Mouse (Mus musculus) liver, embryonic 13.5 days (tissue): ENCODE results near the gene 4930442H23Rik. TPM values are rescaled to one million over a fixed set of nuclear protein-coding genes. Genes with fewer than 3 reads are reported as not detected.
"Not testable (repeated sequence)": the region's sequence is repeated elsewhere in the genome, so short reads cannot be mapped to it uniquely, and the experiment has no call there.

Experiments
- ATAC-seq: fragments of 200-750 bp; cut with Nextera tagmentation; 2 replicates; pipeline ENCODE4 v1.8.0; 2017; ENCODE audit warnings: low read depth, mild to moderate bottlenecking, moderate number of reproducible peaks, moderate library complexity
- DNase-seq: peaks from one replicate; pipeline ENCODE4 v3.0.0; 2022
- H3K27ac ChIP-seq: fragments of 300-500 bp; sonication (generic); 2 replicates; pipeline ENCODE4 v1.5.1; 2015; ENCODE audit warnings: moderate library complexity, mild to moderate bottlenecking, inconsistent platforms
- H3K27me3 ChIP-seq: fragments of 300-500 bp; sonication (generic); 2 replicates; pipeline ENCODE4 v1.6.1; 2015; ENCODE audit warnings: mild to moderate bottlenecking, inconsistent platforms
- H3K36me3 ChIP-seq: fragments of 300-500 bp; sonication (generic); 2 replicates; pipeline ENCODE4 v1.6.1; 2015; ENCODE audit warnings: mild to moderate bottlenecking, inconsistent platforms
- H3K4me1 ChIP-seq: fragments of 300-500 bp; sonication (generic); replicated peaks from 2 replicates; pipeline ENCODE4 v1.6.1; 2015; ENCODE audit warnings: inconsistent platforms
- H3K4me2 ChIP-seq: fragments of 300-500 bp; sonication (generic); 2 replicates; pipeline ENCODE4 v1.6.1; 2015; ENCODE audit warnings: inconsistent platforms, mild to moderate bottlenecking, moderate library complexity
- H3K4me3 ChIP-seq: fragments of 300-500 bp; sonication (generic); replicated peaks from 2 replicates; pipeline ENCODE4 v1.5.1; 2015; ENCODE audit warnings: mild to moderate bottlenecking, inconsistent platforms
- H3K9ac ChIP-seq: fragments of 300-500 bp; sonication (generic); 2 replicates; pipeline ENCODE4 v1.6.1; 2015; ENCODE audit warnings: mild to moderate bottlenecking, inconsistent platforms
- H3K9me3 ChIP-seq: fragments of 300-500 bp; sonication (generic); replicated peaks from 2 replicates; pipeline ENCODE4 v1.6.1; 2016; ENCODE audit warnings: inconsistent platforms
- WGBS: fragments of 180-500 bp; shearing (Covaris S2); methylation state at CpG from one replicate; pipeline ENCODE4 v1.1.7; 2015; ENCODE audit not compliant: insufficient replicate concordance; 5-methylcytosine and 5-hydroxymethylcytosine counted together
- polyA plus RNA-seq: library from polyadenylated mRNA; unstranded; fragments of >200 nt; fragmentation: Nextera tagmentation; extraction: Ambion mirVana; gene quantifications from 2 replicates; pipeline ENCODE4 v1.2.1, GENCODE M21; 2015

The 4930442H23Rik gene
- polyA plus RNA-seq, 1 experiment from 2014 or later, result not detected

DNA sequence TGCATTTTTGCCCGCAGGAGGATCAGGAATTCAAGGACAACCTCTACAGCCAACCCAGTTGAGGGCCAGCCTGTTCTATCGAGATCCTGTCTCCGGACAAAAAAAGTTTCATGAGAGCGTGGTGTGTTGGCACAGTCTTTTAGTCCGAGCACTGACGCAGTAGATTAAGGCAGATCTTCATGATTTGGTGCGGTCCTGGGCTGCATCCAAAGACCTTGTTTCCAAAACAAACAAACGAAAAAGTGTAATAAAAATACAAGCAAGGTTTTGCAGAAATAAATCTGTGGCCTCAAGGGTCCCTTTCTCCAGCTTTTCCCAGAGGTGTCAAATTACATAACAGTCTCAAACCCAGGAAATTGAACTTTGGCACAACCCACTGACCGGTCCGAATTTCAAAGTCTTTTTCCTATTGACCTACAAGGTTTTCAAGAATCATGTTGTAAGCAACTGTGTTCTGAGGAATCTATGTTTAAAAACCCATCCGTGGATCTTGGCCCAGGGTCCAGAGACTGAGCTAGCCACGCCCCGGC is 7.6 kb downstream of the 4930442H23Rik start:
- Histone ChIP-seq H3K9me3 (no peaks in the 10 kb centered on the region), H3K4me3 (peak overlapping the region; percentile 98), H3K27me3 (no peaks in the 10 kb centered on the region), H3K4me1 (peaks cover 75% of the 10 kb centered on the region), H3K4me2 (peak overlapping the region; percentile 68), H3K9ac (peak overlapping the region; percentile 100), H3K27ac (peak overlapping the region; percentile 83), H3K36me3 (peaks cover 41% of the 10 kb centered on the region)
- WGBS, result 12% methylated on average over 13 of the region's 13 CpGs
- no peak for DNase-seq
- no peak for ATAC-seq

DNA sequence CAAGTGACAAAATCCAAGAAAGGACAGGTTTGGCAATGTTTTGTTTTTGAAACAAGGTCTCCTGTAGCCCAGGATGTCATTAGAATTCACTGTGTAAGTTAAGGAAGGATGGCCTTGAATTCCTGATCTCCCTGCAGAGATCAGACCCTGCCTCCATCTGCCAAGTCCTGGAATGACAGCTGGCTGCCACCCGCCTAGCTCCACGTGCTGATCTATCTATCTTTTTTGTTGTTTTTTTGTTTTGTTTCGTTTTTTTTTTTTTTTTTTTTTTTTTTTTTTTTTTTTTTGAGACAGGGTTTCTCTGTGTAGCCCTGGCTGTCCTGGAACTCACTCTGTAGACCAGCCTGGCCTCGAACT is 8.3 kb downstream of the 4930442H23Rik start:
- H3K9ac ChIP-seq, result peak overlapping the region; percentile 100
- not testable (repeated sequence) for H3K9me3 ChIP-seq, DNase-seq, H3K27me3 ChIP-seq, ATAC-seq
- H3K36me3 ChIP-seq, result peaks cover 34% of the 10 kb centered on the region
- WGBS, result 14% methylated on average over 4 of the region's 4 CpGs
- H3K27ac ChIP-seq, result peak overlapping the region; percentile 83
- H3K4me2 ChIP-seq, result peak overlapping the region; percentile 68
- H3K4me3 ChIP-seq, result peak overlapping the region; percentile 17
- H3K4me1 ChIP-seq, result peaks cover 70% of the 10 kb centered on the region

DNA sequence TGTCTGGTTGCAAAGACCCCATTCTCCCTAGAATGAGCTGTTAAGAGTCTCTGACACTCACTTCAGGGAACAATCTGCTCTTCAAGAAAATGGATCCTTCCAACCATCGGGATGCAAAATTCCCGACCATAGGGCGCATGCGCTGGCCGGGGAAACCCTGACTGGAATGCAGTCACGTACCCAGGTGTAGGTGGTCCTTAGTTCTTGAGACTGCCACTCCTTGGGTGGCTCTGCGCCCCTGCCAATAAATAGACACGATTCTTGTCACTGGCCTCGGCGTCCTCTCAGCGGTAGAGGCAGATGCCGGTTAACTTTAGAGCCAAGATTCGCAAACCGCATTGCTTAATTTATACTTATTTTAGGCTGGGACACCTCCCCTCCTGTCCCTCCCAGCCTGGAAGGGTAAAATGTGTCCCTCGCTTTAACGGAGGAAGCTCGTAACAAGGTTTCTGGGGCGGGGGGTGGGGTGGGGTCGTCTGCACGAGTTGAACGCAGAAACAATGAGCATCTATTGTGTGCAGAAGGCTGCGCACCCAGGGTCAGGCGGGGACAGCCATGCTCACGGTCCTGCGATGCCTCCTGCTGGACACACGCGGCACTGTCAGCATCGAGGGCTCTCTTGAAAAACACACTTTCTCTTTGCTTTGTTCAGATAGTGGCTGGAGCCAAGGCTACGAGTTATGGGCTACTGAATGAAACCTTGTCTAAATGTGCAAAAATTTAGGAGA is 8.9 kb downstream of the 4930442H23Rik start:
- 10% methylated on average over 29 of the region's 29 CpGs for WGBS
- H3K4me1 ChIP-seq, result peaks cover 66% of the 10 kb centered on the region

DNA sequence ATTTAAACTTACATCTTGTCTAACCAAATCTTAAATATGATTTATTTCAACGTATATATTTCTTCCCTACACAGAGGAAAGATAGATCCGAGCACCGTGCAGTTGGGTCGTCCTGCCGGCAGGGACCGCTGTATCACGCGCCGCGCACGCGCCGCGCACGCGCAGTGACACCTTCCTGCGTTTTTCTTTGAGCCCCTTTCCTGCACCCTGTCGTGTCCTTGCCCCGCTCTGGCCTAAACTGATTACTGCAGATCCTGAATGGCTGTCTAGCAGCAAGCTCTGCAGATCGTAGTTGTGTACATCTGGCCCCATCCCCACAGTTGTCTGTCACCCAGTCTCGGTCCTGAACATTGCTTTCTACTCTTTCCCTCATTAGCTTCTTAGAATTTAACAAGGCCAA is 10.5 kb downstream of the 4930442H23Rik start:
- H3K4me1 ChIP-seq, result peaks cover 59% of the 10 kb centered on the region
- peak; percentile 73 for DNase-seq

More for the DNA sequence above, 8.9 kb downstream of the 4930442H23Rik start:
- ATAC-seq, result peak; percentile 25
- Histone ChIP-seq H3K27me3 (no peaks in the 10 kb centered on the region), H3K4me2 (peak overlapping the region; percentile 68), H3K9me3 (no peaks in the 10 kb centered on the region), H3K4me3 (peak overlapping the region; percentile 17), H3K27ac (peak overlapping the region; percentile 83), H3K9ac (peak overlapping the region; percentile 100), H3K36me3 (peaks cover 29% of the 10 kb centered on the region)
- DNase-seq, result peak; percentile 77

DNA sequence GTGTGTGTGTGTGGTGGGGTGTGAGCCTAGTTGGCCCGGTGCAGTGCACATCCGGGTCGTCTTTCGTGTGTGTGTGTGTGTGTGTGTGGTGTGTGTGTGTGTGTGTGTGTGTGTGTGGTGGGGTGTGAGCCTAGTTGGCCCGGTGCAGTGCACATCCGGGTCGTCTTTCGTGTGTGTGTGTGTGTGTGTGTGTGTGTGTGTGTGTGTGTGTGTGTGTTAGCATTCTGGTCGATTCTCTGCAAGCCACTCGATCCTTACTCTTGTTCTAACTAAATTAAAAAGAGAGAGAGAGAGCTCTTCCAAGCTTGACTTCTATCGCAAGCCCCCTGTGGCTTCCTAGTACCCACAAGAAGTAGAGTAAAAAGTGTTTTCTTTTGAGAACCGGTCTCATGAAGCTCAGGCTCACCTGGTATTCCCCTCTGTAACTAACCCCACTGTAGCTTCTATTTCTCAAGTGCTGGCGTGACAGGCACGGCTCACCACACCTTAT is 14.2 kb downstream of the 4930442H23Rik start:
- H3K4me3 ChIP-seq, result peak overlapping the region; percentile 99
- H3K9ac ChIP-seq, result peak overlapping the region; percentile 50; the same call in 1 of the 2 replicates
- H3K36me3 ChIP-seq, DNase-seq, H3K27me3 ChIP-seq, ATAC-seq, H3K9me3 ChIP-seq: not testable (repeated sequence)
- peak overlapping the region; percentile 72 for H3K27ac ChIP-seq
- H3K4me2 ChIP-seq, result peak overlapping the region; percentile 89
- H3K4me1 ChIP-seq, result peaks cover 60% of the 10 kb centered on the region
- 34% methylated on average over 6 of the region's 14 CpGs for WGBS

More for the DNA sequence above, 10.5 kb downstream of the 4930442H23Rik start:
- peak; percentile 28 for ATAC-seq
- H3K27ac ChIP-seq, result peak overlapping the region; percentile 75
- peak overlapping the region; percentile 60 for H3K9ac ChIP-seq
- WGBS, result 5% methylated on average over 21 of the region's 21 CpGs
- no peaks in the 10 kb centered on the region for H3K9me3 ChIP-seq
- peak overlapping the region; percentile 47 for H3K4me2 ChIP-seq
- peaks cover 12% of the 10 kb centered on the region for H3K36me3 ChIP-seq
- H3K4me3 ChIP-seq, result peak overlapping the region; percentile 25
- H3K27me3 ChIP-seq, result no peaks in the 10 kb centered on the region

DNA sequence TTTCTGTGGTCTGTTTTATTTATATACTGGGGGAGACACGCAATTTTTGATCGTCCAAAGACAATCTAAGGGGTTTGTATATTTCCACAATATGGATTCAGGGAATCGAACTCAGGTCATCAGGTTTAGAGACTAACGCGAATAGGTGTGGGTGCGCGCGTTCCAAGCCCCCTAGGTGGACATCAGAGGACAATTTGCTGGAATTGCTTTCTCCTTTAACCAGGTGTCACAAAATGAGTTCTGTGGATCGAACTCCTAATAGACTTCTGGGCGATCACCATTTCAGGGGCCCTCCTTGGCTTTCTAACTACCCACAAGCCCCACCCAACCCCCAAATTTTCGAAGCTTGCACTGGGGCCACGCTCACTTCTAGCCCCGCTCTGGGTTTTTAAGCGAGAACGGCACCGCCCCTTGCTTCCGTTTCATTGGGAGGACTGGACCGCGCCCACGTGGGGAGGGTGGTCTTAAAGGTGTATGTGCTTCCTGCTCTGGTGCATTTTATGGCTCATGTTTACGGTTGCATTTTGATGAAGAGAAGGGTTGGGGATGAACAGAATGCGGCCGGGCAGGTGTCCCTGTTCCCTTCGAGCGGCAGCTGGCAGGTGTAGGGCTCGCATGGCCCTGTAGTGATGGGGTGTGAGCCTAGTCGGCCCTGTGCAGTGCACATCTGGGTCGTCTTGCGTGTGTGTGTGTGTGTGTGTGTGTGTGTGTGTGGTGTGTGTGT is 15.0 kb downstream of the 4930442H23Rik start:
- H3K36me3 ChIP-seq, result peaks cover 16% of the 10 kb centered on the region
- H3K9me3 ChIP-seq, result no peaks in the 10 kb centered on the region
- no peaks in the 10 kb centered on the region for H3K27me3 ChIP-seq
- peak overlapping the region; percentile 71 for H3K9ac ChIP-seq
- under 1% methylated on average over 29 of the region's 29 CpGs for WGBS
- H3K4me2 ChIP-seq, result peak overlapping the region; percentile 89
- ATAC-seq, result peak; percentile 65
- DNase-seq, result peak; percentile 85
- peaks cover 60% of the 10 kb centered on the region for H3K4me1 ChIP-seq
- H3K27ac ChIP-seq, result peak overlapping the region; percentile 95
- peak overlapping the region; percentile 99 for H3K4me3 ChIP-seq

DNA sequence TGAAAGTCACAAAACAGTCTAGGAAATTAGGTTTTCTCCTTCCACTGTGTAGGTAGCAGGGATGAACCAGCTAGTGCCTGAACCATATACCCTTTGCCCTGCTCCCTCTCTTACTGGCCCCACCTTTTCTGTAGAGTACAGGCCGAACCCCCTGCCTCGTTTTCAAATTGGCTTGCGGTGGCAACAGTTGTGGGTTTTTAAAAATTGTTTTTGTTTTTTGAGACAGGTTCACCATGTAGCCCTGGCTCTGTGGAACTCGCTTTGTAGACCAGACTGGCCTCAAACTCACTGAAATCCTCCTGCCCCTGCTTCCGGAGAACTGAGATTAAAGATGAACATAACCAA is 15.6 kb downstream of the 4930442H23Rik start:
- Histone ChIP-seq H3K27me3 (no peaks in the 10 kb centered on the region), H3K27ac (peak overlapping the region; percentile 95), H3K9ac (peak overlapping the region; percentile 71), H3K4me3 (peak overlapping the region; percentile 99), H3K4me2 (peak overlapping the region; percentile 89), H3K4me1 (peaks cover 57% of the 10 kb centered on the region), H3K36me3 (peaks cover 22% of the 10 kb centered on the region), H3K9me3 (no peaks in the 10 kb centered on the region)
- peak; percentile 52 for ATAC-seq
- DNase-seq, result no peak
- WGBS, result 4% methylated on average over 5 of the region's 5 CpGs

DNA sequence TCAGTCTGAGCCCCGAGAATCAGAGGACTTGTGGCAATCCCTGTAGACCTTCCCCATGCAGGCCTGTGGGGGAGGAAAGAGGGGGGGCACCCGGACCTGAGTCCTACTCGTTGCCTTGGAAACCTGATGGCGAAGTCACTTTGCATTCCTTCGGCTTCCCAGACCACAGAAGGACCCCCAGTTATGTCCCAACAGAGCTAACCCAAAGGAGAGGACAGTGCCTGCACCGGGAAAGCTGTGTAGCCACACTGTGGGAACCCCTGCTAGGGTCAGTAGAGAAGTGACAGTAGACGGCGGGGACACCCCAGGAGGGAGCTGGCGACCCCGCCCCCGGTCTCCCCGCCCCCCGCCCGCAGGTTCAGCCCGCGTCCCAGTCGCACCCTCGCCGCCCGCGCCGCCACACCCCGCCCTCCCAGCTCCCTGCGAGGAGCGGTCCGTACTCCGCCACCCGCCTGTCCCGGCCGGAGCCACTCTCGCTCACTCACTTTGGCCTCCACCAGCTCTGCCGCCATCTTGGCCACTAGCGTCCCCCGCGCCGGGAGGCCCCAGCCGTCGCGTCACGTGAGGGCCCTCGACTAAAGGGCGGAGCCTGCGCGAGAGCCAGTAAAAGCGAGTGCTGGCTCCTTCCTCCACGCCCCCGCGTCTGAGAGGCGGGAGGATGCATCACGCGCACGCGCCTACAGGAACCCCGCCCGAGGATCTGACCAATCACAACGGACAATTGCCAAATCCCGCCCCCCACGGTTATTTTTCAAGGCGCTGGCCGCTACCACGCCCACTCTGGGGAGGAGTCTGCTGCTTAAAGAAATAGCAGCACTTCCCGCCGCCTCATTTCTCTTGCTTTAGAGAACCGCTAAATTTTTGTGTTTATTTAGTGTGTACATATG is 16.2 kb downstream of the 4930442H23Rik start, which contains the start of gene Pias4:
Gene Pias4, minus strand, starts transcription at position 724 of the 887 bp plus-strand sequence.
- peak within 1 kb of the TSS; percentile 99 for H3K4me3 ChIP-seq
- ATAC-seq (peak; percentile 83), DNase-seq (peak; percentile 100)
- H3K9me3 ChIP-seq, result no peaks in the 10 kb centered on the region
- H3K27me3 ChIP-seq, result no peaks in the 10 kb centered on the region
- peak within 1 kb of the TSS; percentile 96 for H3K9ac ChIP-seq
- peak within 1 kb of the TSS; percentile 95 for H3K27ac ChIP-seq
- H3K4me2 ChIP-seq, result peak within 1 kb of the TSS; percentile 89
- under 1% methylated on average over 64 of the region's 64 CpGs for WGBS
- H3K4me1 ChIP-seq, result peaks cover 57% of the 10 kb centered on the region
- H3K36me3 ChIP-seq, result peaks cover 29% of the 10 kb centered on the region

DNA sequence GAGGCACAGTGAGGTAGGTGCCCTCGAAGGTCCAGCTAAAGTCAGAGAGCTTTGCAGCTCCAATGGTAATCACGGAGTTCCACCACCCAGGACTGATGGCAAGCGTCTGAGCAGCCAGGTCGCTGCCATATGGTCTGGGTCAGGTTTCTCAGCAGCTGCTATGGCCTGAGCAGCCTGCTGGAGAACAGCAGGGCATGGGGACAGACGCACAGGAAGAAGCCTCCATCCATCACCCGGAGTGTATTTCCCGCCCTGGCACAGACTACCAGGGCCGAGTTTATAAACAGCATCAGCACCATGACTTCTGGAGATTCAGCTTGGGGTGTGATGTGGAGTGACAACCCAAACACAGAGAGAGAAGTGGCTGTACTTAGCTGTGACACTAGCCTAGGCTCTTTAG is 18.5 kb downstream of the 4930442H23Rik start:
- 85% methylated on average over 8 of the region's 8 CpGs for WGBS
- H3K9me3 ChIP-seq, result no peaks in the 10 kb centered on the region
- peaks cover 52% of the 10 kb centered on the region for H3K36me3 ChIP-seq
- no peak for ATAC-seq
- no peak for DNase-seq
- H3K4me1 ChIP-seq, result peaks cover 79% of the 10 kb centered on the region
- peak overlapping the region; percentile 31; the same call in 1 of the 2 replicates for H3K9ac ChIP-seq
- H3K4me3 ChIP-seq, result no peak overlapping the region
- no peak overlapping the region for H3K27ac ChIP-seq
- no peaks in the 10 kb centered on the region for H3K27me3 ChIP-seq
- H3K4me2 ChIP-seq, result no peak overlapping the region

DNA sequence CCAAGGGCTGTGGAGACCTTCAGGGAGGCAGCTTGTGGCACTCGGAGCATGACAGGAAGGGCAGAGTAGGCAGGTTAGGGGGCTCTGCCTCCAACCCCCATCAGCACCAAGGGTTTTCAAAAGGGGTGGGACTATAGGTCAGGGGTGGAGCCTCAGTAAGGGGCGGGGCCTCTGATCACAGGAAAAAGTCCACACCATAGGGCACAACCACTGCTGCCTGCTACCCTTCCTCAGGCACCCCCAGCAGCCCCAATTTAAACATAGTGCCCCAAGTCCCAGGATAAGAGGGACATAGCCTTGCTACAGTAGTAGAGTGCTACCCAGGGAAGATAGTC is 21.4 kb downstream of the 4930442H23Rik start:
- 0 out of 2 replicates have a peak, but pooled peaks have one; percentile 19 for ATAC-seq
- peaks cover 71% of the 10 kb centered on the region for H3K36me3 ChIP-seq
- H3K27me3 ChIP-seq, result no peaks in the 10 kb centered on the region
- no peaks in the 10 kb centered on the region for H3K9me3 ChIP-seq
- DNase-seq, result no peak
- H3K4me3 ChIP-seq, result no peak overlapping the region
- H3K27ac ChIP-seq, result 0 out of 2 replicates have a peak overlapping the region, but pooled peaks have one; percentile 39
- H3K4me2 ChIP-seq, result no peak overlapping the region
- 18% methylated on average over 2 of the region's 2 CpGs for WGBS
- H3K4me1 ChIP-seq, result peaks cover 75% of the 10 kb centered on the region
- H3K9ac ChIP-seq, result no peak overlapping the region
